In genomic region chr8:18348716-18349115, GRCm38 (mm10) we compare ENCODE assay signal across 21 mouse cellular contexts.
"Had no signal": no experiment of that assay in that cellular context is flagged by ENCODE, and none has a peak within 500 bp of the region (broad histone marks: within the 10 kb centered on the region; RNA-seq: fewer than 3 reads in every experiment).

No protein-coding gene starts in this region.

- H3K27ac ChIP-seq: heart, embryonic 10.5 days; hindbrain, embryonic 13.5 days; hindbrain, embryonic 15.5 days; hindbrain, postnatal 0 days; limb, embryonic 13.5 days; limb, embryonic 15.5 days; liver, embryonic 12.5 days; liver, embryonic 14.5 days had no signal

- H3K4me2 ChIP-seq: heart, embryonic 12.5 days; hindbrain, embryonic 13.5 days; hindbrain, embryonic 15.5 days; limb, embryonic 13.5 days; limb, embryonic 15.5 days; liver, embryonic 12.5 days had no signal

- H3K9ac ChIP-seq: heart, embryonic 12.5 days; hindbrain, embryonic 13.5 days; hindbrain, embryonic 15.5 days; limb, embryonic 13.5 days; limb, embryonic 15.5 days; liver, embryonic 12.5 days; liver, embryonic 14.5 days had no signal

- DNase-seq: gastrocnemius, postnatal 14 days; gastrocnemius, postnatal 36 days; heart, adult 18-20 months; heart, postnatal 10 days; heart, postnatal 36 days; kidney, adult 11 months; kidney, adult 2 months; kidney, postnatal 10 days; kidney, postnatal 25 days; left cerebral cortex, postnatal 4 days; lung, adult 18-20 months had no signal

- ATAC-seq: hindbrain, postnatal 0 days; intestine, embryonic 16.5 days; liver, embryonic 12.5 days had no signal

- H3K9me3 ChIP-seq: heart, embryonic 10.5 days; heart, embryonic 12.5 days; hindbrain, embryonic 13.5 days; hindbrain, embryonic 15.5 days; limb, embryonic 13.5 days; limb, embryonic 15.5 days; liver, embryonic 12.5 days had no signal

- H3K4me3 ChIP-seq: heart, embryonic 10.5 days; heart, embryonic 12.5 days; hindbrain, embryonic 13.5 days; hindbrain, embryonic 15.5 days; limb, embryonic 13.5 days; limb, embryonic 15.5 days; liver, embryonic 12.5 days had no signal

- H3K36me3 ChIP-seq: heart, embryonic 10.5 days; heart, embryonic 12.5 days; hindbrain, embryonic 13.5 days; hindbrain, embryonic 15.5 days; limb, embryonic 13.5 days; limb, embryonic 15.5 days; liver, embryonic 12.5 days had no signal

- H3K4me1 ChIP-seq: heart, embryonic 10.5 days; heart, embryonic 12.5 days; hindbrain, embryonic 13.5 days; hindbrain, embryonic 15.5 days; limb, embryonic 13.5 days; limb, embryonic 15.5 days; liver, embryonic 12.5 days had no signal

- H3K27me3 ChIP-seq: heart, embryonic 12.5 days; hindbrain, embryonic 13.5 days; hindbrain, embryonic 15.5 days; limb, embryonic 13.5 days; limb, embryonic 15.5 days; liver, embryonic 12.5 days had no signal
